Mouse (Mus musculus) mouse trophoblast stem cell (cell line): ENCODE data around the gene Racgap1.

Experiments
- in situ Hi-C, 2 experiments: fragments of 300-500 bp; cut with MseI, MboI; formaldehyde crosslinking; loops; 2 replicates in 1 of 2; 3 replicates in 1 of 2; pipeline ENCODE4 v1.15.1; 2025

Racgap1 gene

DNA sequence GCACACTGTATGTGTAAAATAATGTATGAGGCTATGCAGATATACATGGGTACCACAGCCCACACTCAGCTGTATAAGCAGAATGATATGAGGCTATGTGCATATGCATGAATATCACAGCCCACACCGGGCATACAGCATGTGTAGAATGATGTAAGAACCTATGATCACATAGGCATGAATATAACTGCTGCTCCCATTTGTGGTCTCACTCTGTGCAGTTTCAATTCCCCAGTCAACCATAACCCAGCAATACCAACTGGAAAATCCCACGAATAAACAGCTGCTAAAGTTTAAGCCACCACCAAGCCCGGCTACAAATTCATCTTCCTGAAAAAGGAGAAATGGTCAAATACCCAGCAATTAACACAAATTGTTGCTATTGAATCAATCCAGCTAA, 32.9 kb downstream of the Racgap1 start:
- in situ Hi-C loops, result no loop called here

DNA sequence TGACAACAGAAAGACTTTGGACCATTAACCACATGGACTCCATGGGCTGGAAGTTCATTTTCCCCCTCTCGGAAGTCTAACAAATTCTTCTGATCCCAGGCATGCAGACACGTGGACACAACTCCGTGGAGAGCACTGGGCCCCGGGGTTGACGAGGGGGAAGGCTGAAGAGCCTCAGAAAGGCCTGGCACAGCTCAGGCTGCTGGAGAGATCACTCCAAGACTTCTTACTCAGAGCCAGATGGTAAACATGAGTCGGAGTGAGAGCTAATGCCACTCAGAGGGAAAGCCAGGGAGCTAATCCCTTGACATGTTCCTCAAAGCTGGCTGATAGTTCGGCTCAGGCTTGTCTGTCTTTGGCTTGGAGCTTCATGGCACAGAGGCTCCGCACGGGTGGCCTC, 36.2 kb downstream of the Racgap1 start:
- in situ Hi-C loops, result no loop called here

DNA sequence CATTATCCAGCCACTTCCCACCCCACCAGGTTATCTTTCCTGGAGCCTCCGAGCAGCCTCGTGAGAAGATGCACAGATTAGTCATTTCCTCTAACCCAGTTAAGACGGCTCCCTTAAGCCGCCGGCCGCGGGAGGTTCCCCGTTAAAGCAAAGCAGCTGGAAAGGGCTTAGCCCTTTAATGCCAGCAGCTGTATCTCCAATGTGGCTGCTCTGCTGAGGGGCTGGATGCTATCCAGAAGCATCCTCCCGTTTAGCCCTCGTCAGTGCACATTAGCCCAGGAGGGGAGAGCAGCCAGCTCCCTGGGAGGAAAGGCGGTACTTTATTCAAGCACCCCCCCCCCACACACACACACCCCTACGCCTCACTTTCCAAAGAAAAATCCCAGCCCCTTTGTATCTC, 36.7 kb downstream of the Racgap1 start:
- in situ Hi-C loops, result no loop called here

DNA sequence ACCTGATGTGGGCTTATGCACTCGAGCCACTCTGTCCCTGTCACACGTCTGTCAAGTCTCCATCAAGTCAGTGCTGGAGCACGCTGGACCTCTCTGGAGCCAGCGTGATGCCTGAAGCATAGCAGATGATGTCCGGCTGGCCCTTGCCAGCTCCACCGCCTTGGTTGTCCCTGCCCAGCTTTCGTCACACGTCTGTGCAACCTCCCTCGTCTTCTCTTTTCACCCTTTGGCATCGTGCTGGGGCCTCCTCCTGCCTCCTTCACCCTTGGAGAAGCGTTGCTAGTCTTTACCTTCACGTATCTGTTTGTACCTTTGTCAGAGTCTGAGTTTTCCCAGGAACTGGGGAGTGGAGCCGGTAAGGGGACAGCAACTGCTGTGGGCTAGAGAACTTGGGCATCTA, 37.2 kb downstream of the Racgap1 start:
- in situ Hi-C loops, result no loop called here

DNA sequence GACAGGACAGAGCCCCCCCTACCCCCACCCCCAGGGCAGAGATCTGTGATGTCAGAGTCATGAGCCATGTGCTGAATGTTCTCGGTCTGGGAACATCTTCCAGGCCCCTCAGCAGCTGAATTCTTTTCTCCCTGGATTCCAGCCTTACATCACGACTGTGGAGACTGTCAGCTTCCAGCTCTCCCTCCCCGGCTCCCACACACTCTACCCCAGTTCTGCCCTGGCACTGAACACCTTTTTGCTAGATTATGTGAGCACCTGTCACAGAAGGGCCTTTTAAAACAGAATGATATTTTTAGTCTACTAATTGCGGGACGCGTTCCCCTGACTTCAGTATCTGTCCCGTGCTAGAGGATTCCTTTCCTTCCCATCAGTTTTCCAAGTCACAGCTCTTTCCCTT, 39.9 kb downstream of the Racgap1 start:
- in situ Hi-C loops, result no loop called here

DNA sequence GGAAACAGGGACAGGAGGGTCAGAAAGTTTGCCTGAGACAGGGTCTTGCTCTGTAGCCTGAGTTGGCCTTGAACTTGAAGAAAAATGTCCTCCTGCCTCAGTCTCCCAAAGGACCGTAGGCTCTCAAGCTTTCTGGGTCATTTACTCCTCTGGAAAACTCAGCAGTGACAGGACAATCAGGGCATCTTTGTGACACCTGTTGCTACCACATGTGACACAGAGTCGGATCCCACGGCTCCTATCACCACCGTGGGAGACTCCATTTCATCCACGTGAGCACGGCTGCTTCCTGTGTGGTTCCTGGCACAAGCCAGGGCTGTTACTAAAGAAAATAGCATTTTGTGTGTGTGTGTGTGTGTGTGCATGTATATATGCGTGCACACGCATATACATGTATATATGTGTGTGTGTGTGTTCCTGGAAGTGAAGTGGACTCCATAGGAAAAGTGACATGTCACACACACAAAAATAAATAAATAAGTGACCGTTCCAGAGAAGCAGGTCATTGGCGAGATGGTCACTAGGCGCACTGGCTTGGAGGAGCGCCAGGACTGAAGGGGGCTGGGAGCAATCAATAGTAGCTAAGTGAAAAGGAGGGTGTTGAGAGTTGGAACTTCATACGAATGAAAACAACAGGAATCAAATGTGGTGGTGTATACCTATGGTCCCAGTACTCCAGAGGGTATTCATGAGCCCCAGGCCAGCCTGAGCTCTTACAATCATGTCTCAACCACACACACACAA, 42.9 kb downstream of the Racgap1 start:
- in situ Hi-C loops, result no loop called here

DNA sequence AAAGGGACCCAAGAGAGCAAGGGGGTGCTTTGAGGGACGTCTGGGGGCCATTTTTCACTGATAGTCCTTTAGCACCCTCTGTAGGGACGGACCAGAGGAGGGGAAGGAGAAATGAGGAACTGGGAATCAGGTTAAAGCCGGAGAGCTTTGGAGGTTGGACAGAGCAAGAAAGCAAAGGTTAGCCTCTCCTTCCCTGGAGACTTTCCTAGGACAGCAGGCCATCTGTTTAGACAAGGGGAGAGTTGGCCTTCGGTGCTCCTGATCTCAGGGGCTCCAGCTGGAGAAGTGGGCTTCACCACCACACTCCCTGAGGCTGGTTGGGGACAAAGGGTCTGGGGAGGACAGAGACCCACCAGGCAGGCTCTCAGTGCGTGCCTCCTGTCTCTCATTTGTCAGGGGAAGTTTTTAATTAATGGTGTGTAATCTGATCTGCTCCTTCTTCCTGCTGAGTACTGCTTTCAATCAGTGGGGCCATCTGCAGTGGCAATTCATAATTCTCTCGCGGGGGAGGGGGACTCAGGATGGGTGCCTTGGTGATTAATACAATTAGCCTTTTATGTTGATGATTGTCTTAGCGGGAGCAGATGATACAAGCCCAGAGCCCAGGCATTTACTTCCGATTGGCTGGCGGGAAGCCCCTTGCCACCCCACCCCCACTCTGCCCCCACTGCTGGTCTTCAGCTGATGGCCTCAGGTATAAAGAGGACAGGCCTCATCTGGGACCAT, 43.9 kb downstream of the Racgap1 start:
- in situ Hi-C loops, result no loop called here

DNA sequence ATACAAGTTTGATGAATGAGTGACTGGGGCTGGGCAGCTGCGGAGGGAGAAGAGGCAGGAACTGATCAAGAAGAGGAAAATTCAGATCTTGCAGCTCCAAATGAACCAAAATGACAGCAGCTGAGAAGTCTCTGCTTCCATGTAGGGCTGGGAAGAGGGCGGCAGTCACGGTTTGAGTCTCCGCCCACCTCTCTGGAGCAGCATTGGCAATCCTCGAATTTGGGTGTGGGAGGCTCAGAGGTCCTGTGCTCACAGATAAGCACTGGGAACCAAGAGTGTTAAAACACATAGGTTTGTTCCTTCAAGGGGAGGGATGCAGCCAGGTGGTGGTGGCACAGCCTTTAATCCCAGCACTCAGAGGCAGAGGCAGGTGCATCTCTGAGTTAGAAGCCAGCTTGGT, 44.9 kb downstream of the Racgap1 start:
- in situ Hi-C loops, result no loop called here

DNA sequence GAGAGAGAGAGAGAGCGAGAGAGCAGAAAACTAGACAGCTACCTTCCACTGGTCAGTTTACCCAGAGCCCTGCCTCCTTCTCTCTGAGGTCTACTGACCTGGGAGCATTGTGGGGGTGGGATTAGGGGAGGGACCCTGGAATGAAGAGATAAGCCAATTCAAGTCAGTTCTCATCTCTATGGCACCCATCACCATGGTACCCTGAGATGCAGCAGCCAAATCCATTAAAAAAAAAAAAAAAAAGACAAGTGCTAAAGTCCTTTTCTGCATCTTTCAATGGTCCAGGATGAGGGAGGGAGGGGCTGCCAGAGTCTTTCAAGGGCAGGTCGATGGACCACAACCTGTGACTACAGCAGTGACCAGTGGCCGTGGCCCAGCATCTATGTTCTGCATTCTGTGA, 45.9 kb downstream of the Racgap1 start:
- in situ Hi-C loops, result no loop called here

DNA sequence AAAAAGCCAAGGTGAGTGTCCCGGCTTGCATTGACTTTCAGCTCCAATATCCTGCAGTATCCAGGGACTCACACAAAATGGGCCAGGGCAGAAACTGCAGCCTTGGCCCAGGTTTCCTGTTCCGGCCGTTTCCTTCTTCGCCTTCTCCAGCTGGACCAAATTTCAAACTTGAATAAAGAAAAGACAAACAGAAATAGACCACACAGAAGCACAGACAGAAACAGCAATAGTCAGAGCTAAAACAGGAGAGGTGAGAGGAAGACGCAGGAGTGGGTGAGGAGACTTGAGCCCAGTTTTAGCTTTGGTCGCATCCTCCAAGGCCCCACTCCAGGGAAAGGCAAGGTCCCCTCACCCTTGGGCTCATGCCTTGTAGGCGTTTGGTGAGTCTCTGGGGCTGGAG, 48.2 kb downstream of the Racgap1 start:
- in situ Hi-C loops, result no loop called here

DNA sequence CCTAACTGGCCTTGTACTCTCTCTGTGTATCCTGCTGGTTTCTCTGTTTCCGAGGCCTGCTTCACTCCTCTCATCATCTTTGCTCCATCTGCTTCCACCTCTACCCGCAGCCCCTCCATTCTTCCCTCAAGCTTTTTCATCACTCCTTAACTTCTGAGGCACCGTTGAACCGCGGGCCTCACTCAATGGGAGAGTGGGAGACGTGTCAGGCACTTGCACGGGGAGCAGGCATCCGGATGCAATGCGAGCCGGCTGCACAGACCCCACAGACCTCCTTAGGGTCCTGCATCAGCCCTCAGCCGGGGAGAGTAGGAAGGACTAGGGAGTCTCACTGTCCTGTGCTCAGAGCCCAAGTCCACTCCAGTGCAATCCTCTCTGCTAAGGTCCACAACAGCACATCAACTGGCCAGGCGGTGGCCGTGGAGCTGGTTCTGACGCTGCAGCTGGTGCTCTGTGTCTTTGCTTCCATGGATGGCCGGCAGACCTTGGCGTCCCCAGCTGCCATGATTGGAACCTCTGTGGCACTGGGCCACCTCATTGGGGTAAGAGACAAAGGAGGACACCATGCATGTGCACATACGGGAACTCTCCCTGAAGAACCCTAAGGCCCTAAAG, 49.1 kb downstream of the Racgap1 start:
- in situ Hi-C loops, result no loop called here

DNA sequence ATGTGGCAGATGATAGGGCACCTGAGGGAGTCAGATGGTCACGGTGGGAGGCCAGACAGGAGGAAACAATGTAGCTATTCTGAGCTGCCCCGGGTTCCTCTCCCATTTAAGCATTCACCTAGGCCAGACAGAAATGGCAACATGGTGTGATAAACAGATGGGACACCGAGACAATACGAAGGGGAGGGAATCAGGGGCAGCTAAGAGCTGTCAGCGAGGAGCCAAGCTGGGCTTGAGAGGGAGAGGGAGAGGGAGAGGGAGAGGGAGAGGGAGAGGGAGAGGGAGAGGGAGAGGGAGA, 49.7 kb downstream of the Racgap1 start:
- in situ Hi-C loops, result no loop called here

DNA sequence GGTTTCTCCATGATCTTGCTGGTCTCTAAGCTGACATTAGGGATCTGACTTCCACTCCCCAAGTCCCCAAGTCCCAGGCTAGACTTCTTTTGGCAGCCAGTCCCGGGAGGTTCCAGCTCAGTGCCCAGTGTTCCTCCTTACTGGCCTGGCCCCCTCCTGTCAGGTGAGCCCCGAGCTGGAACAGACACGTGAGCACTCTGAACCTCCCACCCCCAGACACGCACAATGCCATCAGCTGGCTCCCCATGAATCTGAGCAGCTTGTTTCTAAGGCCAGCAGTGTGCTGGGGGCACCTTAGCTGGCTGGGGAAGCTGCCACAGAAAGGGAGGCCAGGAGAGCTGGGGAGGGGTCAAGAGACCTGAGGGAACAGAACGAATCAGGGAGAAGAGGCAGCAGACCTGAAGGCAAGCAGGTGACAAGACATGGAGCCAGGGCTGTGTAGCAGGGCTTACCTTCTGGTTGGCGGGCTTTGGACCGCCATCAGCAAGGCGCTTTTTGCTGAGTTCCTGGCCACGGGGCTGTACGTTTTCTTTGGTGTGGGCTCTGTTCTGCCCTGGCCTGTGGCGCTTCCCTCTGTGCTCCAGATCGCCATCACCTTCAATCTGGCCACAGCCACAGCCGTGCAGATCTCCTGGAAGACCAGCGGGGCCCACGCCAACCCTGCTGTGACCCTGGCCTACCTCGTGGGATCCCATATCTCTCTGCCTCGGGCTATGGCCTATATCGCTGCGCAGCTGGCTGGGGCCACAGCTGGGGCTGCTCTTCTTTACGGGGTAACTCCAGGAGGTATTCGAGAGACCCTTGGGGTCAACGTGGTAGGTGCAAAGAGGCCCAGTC, 50.3 kb downstream of the Racgap1 start, which contains the start of gene Aqp6:
Gene Aqp6, plus strand, starts transcription at position 415 of the 837 bp plus-strand sequence.
- in situ Hi-C loops, result no loop called here

DNA sequence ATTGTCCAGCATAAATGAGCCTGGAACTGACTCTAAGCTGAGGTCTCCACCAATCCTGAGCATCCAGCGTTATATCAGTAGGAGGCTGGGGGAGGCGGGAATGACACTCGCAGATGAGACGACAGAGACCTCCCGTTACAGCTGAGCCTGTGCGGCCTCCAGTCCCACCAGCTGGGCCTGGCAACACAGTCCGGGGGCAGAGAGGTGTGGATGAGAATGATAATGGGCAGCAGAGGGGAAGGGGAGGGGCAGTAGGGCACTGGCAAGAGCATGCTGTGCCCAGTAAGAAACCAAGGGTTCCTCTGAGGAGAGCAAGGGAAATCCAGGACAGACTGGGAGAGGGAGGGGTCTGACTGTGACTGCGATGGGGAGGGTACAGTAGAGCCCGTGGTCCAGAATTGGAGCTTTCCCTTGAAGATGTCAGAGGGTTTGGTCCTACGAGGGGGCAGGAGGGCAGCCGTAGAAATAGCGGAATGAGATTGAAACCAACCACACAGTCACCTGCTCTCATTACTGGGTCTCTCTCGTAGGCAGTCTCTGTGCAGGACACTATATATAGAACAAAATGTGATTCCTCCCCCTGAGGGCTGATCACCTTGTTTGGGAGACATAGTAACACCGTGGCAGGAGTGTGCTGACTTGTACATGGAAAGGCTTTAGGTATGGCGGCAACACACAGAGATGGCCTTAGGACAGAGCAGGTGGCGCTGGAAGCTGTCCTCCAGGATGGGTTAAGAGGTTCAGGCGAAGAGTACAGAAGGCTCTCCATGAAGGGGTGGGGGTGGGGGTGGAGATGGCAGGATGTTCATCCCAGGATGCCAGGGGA, 52.0 kb downstream of the Racgap1 start:
- in situ Hi-C loops, result loop anchor here in 1 of 2 experiments (5.0 kb wide), 1 partner anchor 68 kb away; no protein-coding TSS in a partner anchor

DNA sequence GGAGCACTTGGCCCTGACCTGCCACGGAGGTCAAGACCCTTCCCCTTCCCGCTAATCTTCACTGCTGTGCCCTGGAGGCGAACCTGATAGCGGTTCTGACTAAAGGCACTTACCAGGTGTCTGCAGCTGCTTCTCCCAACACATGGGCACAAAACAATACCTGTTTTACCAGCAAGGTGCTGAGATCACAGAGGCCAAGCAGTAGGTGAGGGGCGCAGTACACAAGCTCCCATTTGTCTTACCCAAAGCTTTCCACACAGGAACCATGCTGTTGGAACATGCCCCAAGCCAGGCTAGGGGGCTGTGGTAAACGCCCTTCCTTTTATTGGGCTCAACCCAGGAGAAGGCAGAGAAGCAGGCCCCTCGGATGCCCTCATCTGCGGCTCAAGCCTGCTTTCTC, 53.9 kb downstream of the Racgap1 start:
- in situ Hi-C loops, result loop anchor here in 1 of 2 experiments (5.0 kb wide), 1 partner anchor 70 kb away; no protein-coding TSS in a partner anchor

DNA sequence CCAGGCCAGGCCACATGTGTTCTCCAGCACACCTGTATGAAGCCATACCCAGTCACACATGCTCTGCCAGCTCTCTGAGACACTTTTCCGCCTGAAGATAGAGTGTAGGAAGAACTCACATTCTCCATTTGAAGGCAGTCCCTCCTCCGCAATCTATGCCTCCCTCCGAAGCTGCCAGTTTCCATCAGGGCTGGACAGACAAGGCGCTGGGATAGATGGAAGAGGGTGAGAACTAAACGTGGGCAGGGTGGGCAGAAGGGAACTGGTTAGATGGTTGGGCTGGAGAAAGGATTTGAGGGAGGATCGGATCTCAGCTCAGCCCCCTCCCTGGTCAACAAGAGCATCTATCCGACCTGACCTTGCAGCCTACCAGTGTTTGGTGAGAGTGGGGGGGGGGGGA, 54.6 kb downstream of the Racgap1 start:
- in situ Hi-C loops, result loop anchor here in 1 of 2 experiments (5.0 kb wide), 1 partner anchor 70 kb away; no protein-coding TSS in a partner anchor

DNA sequence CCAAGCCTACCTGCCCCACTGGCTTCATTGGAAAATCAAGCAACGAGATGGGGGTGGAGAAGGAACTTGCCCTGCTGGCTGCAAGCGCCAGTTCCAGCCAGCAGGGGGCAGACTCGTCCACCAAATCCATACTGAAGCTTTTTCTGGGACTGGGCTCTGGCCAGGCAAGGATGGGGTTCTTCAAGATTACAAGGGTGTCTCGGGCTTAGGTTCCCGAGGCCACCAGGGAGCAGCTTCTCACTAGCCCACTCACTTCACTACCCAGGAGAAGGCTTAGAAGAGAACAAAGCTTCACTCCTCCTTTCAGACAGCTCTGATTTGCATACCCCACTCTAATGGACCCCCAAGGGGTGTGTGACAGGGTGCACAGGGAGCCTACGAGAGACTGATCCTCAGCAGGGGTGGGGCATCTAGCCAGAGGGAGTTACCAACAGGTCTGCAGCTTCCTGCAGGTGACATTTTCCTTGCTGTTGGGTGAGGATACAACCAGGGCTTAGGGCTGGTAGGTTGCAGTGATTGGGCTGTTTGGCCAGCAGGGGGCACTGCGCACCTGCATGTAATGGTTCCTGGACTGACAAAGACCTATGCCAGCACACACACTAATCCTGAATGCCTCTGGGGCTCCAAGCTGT, 55.3 kb downstream of the Racgap1 start:
- in situ Hi-C loops, result loop anchor here in 1 of 2 experiments (5.0 kb wide), 1 partner anchor 71 kb away; no protein-coding TSS in a partner anchor

DNA sequence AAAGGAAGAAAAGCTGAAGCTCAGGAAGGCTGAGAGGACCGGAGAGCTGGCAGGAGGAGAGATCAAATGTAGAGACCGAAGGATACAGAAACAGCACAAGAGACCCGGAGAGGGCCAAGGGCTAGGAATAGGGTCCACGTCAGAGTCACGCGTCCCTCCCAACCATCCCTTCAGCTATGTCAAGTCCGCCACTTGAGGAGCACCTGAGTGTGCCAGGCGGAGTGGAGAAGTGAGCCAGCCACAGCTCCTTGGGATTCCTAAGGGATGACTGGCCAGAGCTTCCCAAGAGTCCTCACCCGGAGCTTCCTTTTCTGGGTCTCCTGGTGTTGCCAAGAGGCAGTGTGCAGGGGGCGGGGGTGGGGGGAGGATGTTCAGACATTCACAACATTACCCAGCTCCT, 56.5 kb downstream of the Racgap1 start:
- in situ Hi-C loops, result loop anchor here (5.0 kb wide), 2 partner anchors 72 to 98 kb away; no protein-coding TSS in a partner anchor

DNA sequence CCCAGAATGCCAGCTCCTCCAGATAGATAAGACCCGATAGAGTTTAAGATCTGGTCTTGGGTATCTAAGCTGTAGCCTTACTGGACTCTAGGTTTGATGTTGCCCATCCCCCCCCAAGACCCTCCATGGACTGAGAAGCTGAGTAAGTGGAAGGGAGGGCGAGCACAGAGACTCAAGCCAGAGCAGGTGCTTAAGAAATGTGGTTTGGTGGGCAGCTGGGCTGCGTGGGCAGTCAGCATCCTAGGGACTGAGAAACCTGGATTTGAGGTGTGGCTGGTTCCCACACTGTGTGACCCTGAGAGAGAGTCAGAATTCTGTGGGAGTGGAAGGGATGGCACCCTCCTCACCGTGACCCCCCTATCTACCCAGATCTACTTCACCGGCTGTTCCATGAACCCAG, 58.6 kb downstream of the Racgap1 start:
- in situ Hi-C loops, result loop anchor here (5.0 kb wide), 2 partner anchors 74 to 96 kb away; no protein-coding TSS in a partner anchor

DNA sequence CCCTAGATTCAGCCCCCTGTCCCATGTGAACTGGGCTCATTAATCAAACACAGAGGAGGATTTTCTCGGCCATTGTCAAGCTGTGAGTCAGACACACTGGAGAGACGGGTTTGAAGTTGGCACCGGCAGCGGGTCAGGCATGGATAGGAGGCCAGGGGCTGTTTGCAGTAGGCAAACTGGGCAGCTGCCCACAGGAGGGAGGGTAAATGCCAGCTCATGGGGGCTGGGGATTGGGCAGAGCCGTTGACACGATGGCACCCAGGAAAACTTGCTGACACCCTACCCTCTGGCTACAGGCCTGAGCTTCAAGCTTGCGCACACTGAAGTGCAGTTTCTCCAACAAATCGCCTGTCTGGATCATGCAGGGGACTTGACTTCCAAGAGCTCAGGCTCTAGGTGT, 59.3 kb downstream of the Racgap1 start:
- in situ Hi-C loops, result loop anchor here (5.0 kb wide), 2 partner anchors 75 to 95 kb away; no protein-coding TSS in a partner anchor
